Mouse (Mus musculus): Measurements from ENCODE around the gene Fam168a. TPM values are rescaled to one million over a fixed set of nuclear protein-coding genes. Genes with fewer than 3 reads are reported as not detected.

Gene Fam168a
- polyA plus RNA-seq, 1 experiment from 2014 or later = 36.3 TPM

DNA sequence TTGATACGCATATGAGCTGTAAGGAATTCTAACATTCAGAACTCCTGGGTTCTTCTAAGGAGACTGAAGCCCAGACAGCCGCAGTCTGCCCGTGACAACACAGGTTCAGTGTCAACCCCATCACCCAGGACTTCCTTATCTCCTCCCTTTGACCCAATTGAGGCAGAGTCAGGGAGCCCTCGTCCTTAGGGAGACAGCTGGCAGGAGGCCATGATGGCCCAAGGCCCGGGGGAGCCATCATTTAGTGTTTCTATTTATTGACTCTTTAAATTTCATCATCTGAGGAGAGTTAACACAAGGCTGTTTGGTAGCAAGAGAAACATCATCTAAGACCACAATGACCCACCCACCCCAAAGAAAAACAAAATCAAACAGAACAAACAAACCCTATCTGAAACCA, 165.5 kb downstream of the Fam168a start:
- WGBS = 89% methylated on average over 5 of the region's 5 CpGs
- Histone ChIP-seq H3K36me3 (ENCODE audit: control insufficient read depth, insufficient read depth, low read length) (peaks cover 16% of the 10 kb centered on the region), H3K9me3 (ENCODE audit: control insufficient read depth, low read length) (no peaks in the 10 kb centered on the region), H3K4me2 (no peak overlapping the region), H3K9ac (ENCODE audit: low read length) (no peak overlapping the region), H3K27ac (ENCODE audit: low read depth, low read length) (no peak overlapping the region), H3K4me1 (ENCODE audit: control insufficient read depth, insufficient read depth, low read length) (no peaks in the 10 kb centered on the region), H3K27me3 (ENCODE audit: control insufficient read depth, insufficient read depth, low read length) (no peaks in the 10 kb centered on the region), H3K4me3 (ENCODE audit: low read depth, low read length) (no peak overlapping the region)
- DNase-seq (ENCODE audit: low spot score, missing footprints) = no peak
- no peak for ATAC-seq (ENCODE audit: low FRiP score)

DNA sequence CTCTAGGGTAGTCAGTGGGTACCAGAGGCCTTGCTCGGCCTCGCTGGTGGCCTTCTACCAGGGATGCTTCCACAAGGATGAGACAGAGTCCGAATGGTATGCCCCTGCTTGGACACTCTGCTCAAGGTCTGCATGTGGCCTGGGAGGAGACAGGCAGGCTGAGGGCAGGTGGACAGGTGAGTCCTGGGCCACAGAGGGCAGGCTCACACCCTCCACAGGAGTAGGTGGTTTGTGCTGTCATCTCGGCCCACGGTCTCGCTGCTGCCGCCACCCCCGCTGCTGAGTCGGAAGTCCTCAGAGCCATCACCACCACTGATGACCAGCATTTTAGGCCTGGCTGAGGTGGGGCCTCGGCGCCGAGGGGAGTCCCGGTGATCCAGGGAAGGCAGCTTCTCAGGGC, 166.8 kb downstream of the Fam168a start:
- DNase-seq (ENCODE audit: low spot score, missing footprints) (no peak), ATAC-seq (ENCODE audit: low FRiP score) (no peak)
- no peaks in the 10 kb centered on the region for H3K27me3 ChIP-seq (ENCODE audit: control insufficient read depth, insufficient read depth, low read length)
- no peak overlapping the region for H3K4me2 ChIP-seq
- no peak overlapping the region for H3K27ac ChIP-seq (ENCODE audit: low read depth, low read length)
- H3K9me3 ChIP-seq (ENCODE audit: control insufficient read depth, low read length) = no peaks in the 10 kb centered on the region
- WGBS = 96% methylated on average over 13 of the region's 13 CpGs
- no peaks in the 10 kb centered on the region for H3K4me1 ChIP-seq (ENCODE audit: control insufficient read depth, insufficient read depth, low read length)
- H3K36me3 ChIP-seq (ENCODE audit: control insufficient read depth, insufficient read depth, low read length) = peaks cover 20% of the 10 kb centered on the region
- no peak overlapping the region for H3K4me3 ChIP-seq (ENCODE audit: low read depth, low read length)
- no peak overlapping the region for H3K9ac ChIP-seq (ENCODE audit: low read length)

DNA sequence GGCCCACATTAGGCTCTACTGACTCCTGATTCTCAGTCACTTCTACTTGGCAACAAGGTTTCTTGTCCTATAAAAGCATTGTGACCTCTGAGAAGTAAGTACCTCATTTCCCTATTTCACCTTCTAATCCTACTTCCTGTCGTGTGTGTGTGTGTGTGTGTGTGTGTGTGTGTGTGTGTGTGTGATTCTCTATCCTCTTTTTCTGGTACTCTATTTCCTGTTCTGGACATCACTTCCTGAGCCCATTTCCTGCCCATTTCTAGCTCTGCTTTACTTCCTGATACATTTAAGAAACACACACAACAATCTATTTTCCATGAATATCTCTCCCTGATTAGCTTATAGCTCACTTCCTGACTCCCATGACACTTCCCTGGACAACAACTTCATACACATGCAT, 169.4 kb downstream of the Fam168a start:
- DNase-seq (ENCODE audit: low spot score, missing footprints) = no peak
- H3K4me2 ChIP-seq = no peak overlapping the region
- 87% methylated on average over 1 of the region's 1 CpGs for WGBS
- no peak overlapping the region for H3K4me3 ChIP-seq (ENCODE audit: low read depth, low read length)
- no peaks in the 10 kb centered on the region for H3K4me1 ChIP-seq (ENCODE audit: control insufficient read depth, insufficient read depth, low read length)
- no peak for ATAC-seq (ENCODE audit: low FRiP score)
- H3K36me3 ChIP-seq (ENCODE audit: control insufficient read depth, insufficient read depth, low read length) = peaks cover 20% of the 10 kb centered on the region
- H3K27me3 ChIP-seq (ENCODE audit: control insufficient read depth, insufficient read depth, low read length) = no peaks in the 10 kb centered on the region
- no peak overlapping the region for H3K27ac ChIP-seq (ENCODE audit: low read depth, low read length)
- H3K9ac ChIP-seq (ENCODE audit: low read length) = no peak overlapping the region
- H3K9me3 ChIP-seq (ENCODE audit: control insufficient read depth, low read length) = no peaks in the 10 kb centered on the region

DNA sequence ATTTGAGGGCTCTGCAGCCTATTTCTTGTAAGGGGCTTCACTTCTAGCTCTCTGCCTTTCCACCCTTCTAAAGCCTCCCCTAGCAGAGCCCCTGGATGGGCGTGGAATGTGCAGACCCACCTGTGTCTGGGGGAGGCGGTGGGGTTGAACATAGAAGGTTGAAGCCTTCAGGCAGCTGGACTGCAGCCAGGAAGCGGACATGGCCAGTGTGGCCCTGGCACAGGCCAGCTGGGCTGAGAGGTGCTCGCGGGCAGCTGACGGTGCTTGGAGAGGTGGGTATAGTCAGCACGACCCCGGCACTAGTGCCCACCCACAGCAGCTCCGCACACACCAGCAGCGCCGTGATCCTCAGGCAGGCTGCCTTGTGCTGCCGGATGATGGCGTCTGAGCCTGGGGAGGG, 169.9 kb downstream of the Fam168a start:
- DNase-seq (ENCODE audit: low spot score, missing footprints) (no peak), ATAC-seq (ENCODE audit: low FRiP score) (no peak)
- no peaks in the 10 kb centered on the region for H3K9me3 ChIP-seq (ENCODE audit: control insufficient read depth, low read length)
- no peak overlapping the region for H3K4me2 ChIP-seq
- H3K4me1 ChIP-seq (ENCODE audit: control insufficient read depth, insufficient read depth, low read length) = no peaks in the 10 kb centered on the region
- H3K36me3 ChIP-seq (ENCODE audit: control insufficient read depth, insufficient read depth, low read length) = peaks cover 24% of the 10 kb centered on the region
- H3K27me3 ChIP-seq (ENCODE audit: control insufficient read depth, insufficient read depth, low read length) = no peaks in the 10 kb centered on the region
- no peak overlapping the region for H3K4me3 ChIP-seq (ENCODE audit: low read depth, low read length)
- H3K27ac ChIP-seq (ENCODE audit: low read depth, low read length) = no peak overlapping the region
- H3K9ac ChIP-seq (ENCODE audit: low read length) = no peak overlapping the region
- 94% methylated on average over 13 of the region's 13 CpGs for WGBS

DNA sequence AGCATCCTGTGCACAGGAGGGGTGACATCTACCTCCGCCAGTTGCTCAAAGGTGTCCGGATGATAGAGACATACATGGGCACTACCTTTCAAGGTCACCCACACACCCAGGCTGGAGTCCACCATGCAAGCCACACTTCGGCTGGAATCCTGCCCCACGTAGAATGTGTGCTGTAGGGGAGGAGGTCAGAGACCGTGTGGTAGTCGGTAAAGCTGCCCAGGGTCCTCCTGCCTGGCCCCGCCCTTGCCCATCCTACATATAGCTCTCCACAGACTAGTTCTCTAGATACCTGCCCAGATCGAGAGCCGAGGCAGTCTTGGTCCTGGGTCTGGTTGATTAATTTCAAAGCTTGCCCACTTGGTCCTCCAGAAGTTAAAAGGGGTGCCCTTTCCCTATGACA, 170.3 kb downstream of the Fam168a start:
- 93% methylated on average over 9 of the region's 9 CpGs for WGBS
- H3K36me3 ChIP-seq (ENCODE audit: control insufficient read depth, insufficient read depth, low read length) = peaks cover 26% of the 10 kb centered on the region

DNA sequence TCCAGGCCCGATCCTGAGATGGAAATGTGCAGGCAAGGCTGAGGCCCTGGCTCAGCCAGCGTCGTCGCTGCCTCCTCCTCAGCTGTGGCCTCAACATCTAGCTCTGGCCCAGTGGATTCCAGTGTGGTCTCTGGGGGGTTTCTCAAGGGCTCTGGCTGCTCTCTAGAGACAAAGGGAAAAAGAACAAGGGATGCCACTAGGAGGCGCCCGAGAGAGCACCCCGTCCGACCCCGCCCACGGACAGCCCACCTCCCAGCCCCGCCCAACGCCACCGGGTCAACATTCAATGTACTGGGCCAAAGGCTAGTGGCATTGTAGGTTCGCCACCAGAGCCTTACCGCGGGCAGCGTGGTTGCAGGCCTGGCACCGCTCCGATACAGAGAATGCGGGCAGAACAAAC, 173.2 kb downstream of the Fam168a start:
- WGBS = 15% methylated on average over 20 of the region's 20 CpGs
- Histone ChIP-seq H3K27me3 (ENCODE audit: control insufficient read depth, insufficient read depth, low read length) (no peaks in the 10 kb centered on the region), H3K36me3 (ENCODE audit: control insufficient read depth, insufficient read depth, low read length) (peaks cover 29% of the 10 kb centered on the region), H3K4me2 (no peak overlapping the region), H3K27ac (ENCODE audit: low read depth, low read length) (no peak overlapping the region), H3K9ac (ENCODE audit: low read length) (no peak overlapping the region), H3K4me3 (ENCODE audit: low read depth, low read length) (no peak overlapping the region), H3K9me3 (ENCODE audit: control insufficient read depth, low read length) (no peaks in the 10 kb centered on the region), H3K4me1 (ENCODE audit: control insufficient read depth, insufficient read depth, low read length) (no peaks in the 10 kb centered on the region)
- peak; percentile 57 for ATAC-seq (ENCODE audit: low FRiP score)
- peak; percentile 96 for DNase-seq (ENCODE audit: low spot score, missing footprints)

More for the DNA sequence above, 170.3 kb downstream of the Fam168a start:
- Histone ChIP-seq H3K9me3 (ENCODE audit: control insufficient read depth, low read length) (no peaks in the 10 kb centered on the region), H3K4me1 (ENCODE audit: control insufficient read depth, insufficient read depth, low read length) (no peaks in the 10 kb centered on the region), H3K9ac (ENCODE audit: low read length) (no peak overlapping the region), H3K27me3 (ENCODE audit: control insufficient read depth, insufficient read depth, low read length) (no peaks in the 10 kb centered on the region), H3K4me3 (ENCODE audit: low read depth, low read length) (no peak overlapping the region), H3K27ac (ENCODE audit: low read depth, low read length) (no peak overlapping the region), H3K4me2 (no peak overlapping the region)
- DNase-seq (ENCODE audit: low spot score, missing footprints) (no peak), ATAC-seq (ENCODE audit: low FRiP score) (no peak)

DNA sequence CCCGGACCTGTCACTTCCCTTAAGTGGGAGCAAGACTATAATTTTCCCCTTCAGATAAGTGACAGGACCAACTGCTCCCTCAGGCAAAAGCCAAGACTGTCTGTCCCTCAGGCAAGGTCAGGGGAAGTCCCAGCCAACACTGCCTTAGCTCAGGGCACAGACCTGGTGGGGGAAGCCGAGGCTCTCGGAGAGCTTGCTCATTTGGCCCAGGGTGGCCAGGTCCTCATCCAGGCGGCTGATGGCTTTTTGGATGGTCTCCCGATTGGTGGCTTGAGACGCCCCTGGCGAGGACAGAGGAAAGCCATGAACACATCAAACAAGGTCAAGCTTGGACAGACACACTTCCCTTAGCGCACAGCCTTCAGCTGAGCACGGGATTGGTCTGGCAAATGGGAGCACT, 175.1 kb downstream of the Fam168a start:
- Histone ChIP-seq H3K4me2 (no peak overlapping the region), H3K9ac (ENCODE audit: low read length) (no peak overlapping the region), H3K4me1 (ENCODE audit: control insufficient read depth, insufficient read depth, low read length) (no peaks in the 10 kb centered on the region), H3K36me3 (ENCODE audit: control insufficient read depth, insufficient read depth, low read length) (peaks cover 29% of the 10 kb centered on the region), H3K27me3 (ENCODE audit: control insufficient read depth, insufficient read depth, low read length) (no peaks in the 10 kb centered on the region), H3K9me3 (ENCODE audit: control insufficient read depth, low read length) (no peaks in the 10 kb centered on the region), H3K4me3 (ENCODE audit: low read depth, low read length) (no peak overlapping the region), H3K27ac (ENCODE audit: low read depth, low read length) (no peak overlapping the region)
- DNase-seq (ENCODE audit: low spot score, missing footprints) (no peak), ATAC-seq (ENCODE audit: low FRiP score) (no peak)
- WGBS = 93% methylated on average over 9 of the region's 9 CpGs

DNA sequence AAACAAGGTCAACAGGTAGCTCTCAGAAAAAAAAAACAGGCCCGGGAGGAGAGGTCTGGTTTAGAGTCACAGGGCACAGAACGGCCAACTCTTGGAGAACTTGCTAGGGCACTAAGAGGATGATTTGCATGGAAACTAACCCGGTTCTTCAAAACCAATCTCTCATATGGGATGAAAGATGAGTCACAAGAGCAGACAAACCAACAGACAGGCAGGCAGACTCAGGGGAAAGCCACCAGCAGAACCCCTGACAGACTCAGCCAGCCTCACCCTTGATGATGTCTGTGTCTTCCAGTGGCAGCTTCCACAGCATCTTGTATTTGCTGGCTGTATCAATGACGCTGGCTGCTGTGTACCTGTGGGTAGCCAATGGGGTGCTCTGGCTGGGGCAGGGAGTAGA, 175.5 kb downstream of the Fam168a start:
- no peak overlapping the region for H3K4me2 ChIP-seq
- no peak for ATAC-seq (ENCODE audit: low FRiP score)
- peaks cover 26% of the 10 kb centered on the region for H3K36me3 ChIP-seq (ENCODE audit: control insufficient read depth, insufficient read depth, low read length)
- H3K4me3 ChIP-seq (ENCODE audit: low read depth, low read length) = no peak overlapping the region
- H3K9me3 ChIP-seq (ENCODE audit: control insufficient read depth, low read length) = no peaks in the 10 kb centered on the region
- 96% methylated on average over 4 of the region's 4 CpGs for WGBS
- H3K9ac ChIP-seq (ENCODE audit: low read length) = no peak overlapping the region
- no peaks in the 10 kb centered on the region for H3K4me1 ChIP-seq (ENCODE audit: control insufficient read depth, insufficient read depth, low read length)
- H3K27me3 ChIP-seq (ENCODE audit: control insufficient read depth, insufficient read depth, low read length) = no peaks in the 10 kb centered on the region
- DNase-seq (ENCODE audit: low spot score, missing footprints) = no peak
- H3K27ac ChIP-seq (ENCODE audit: low read depth, low read length) = no peak overlapping the region

DNA sequence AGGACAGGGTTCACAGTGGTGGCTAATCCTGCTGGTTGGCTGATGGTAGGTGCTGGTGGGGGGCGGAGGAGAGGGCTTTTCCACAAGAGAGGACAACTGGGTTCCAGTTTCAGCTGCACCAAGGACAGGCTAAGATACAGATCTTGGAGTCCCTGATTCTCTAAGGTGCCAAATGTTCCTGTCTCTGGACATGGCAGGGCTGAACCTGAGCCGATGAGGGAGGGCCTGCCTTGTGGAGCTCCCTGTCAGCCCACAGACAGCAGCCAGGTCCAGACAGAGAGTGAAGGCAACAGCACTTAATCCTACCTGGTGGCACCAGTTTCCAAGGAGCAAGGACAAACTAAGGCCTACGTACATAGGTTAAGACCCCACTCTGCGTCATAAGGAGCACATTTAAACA, 178.0 kb downstream of the Fam168a start:
- no peaks in the 10 kb centered on the region for H3K4me1 ChIP-seq (ENCODE audit: control insufficient read depth, insufficient read depth, low read length)
- H3K36me3 ChIP-seq (ENCODE audit: control insufficient read depth, insufficient read depth, low read length) = peaks cover 25% of the 10 kb centered on the region
- H3K4me3 ChIP-seq (ENCODE audit: low read depth, low read length) = no peak overlapping the region
- ATAC-seq (ENCODE audit: low FRiP score) = no peak
- no peak overlapping the region for H3K9ac ChIP-seq (ENCODE audit: low read length)
- no peak overlapping the region for H3K27ac ChIP-seq (ENCODE audit: low read depth, low read length)
- no peaks in the 10 kb centered on the region for H3K27me3 ChIP-seq (ENCODE audit: control insufficient read depth, insufficient read depth, low read length)
- H3K9me3 ChIP-seq (ENCODE audit: control insufficient read depth, low read length) = no peaks in the 10 kb centered on the region
- DNase-seq (ENCODE audit: low spot score, missing footprints) = no peak
- 88% methylated on average over 4 of the region's 4 CpGs for WGBS
- no peak overlapping the region for H3K4me2 ChIP-seq

DNA sequence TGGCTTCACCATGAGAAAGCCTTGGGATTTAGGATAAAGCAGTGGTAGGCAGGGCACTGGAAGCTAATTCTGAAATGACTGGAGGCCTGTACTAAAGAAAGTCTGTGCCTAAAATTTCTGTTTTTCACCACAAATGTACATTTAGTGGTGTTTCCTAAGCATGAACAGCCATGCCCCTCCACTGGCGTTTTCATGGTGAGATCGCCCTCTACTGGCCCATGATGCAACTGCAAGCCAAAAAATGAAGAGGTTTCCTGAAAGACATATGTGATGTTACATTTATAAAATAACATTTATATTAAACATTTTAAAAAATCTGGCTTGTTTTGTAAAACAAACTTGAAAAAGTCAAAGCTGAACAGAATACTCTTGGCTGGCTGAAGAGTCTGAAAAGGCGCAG, 180.1 kb downstream of the Fam168a start:
- Histone ChIP-seq H3K4me3 (ENCODE audit: low read depth, low read length) (no peak overlapping the region), H3K27ac (ENCODE audit: low read depth, low read length) (no peak overlapping the region), H3K4me1 (ENCODE audit: control insufficient read depth, insufficient read depth, low read length) (no peaks in the 10 kb centered on the region), H3K9me3 (ENCODE audit: control insufficient read depth, low read length) (no peaks in the 10 kb centered on the region), H3K27me3 (ENCODE audit: control insufficient read depth, insufficient read depth, low read length) (no peaks in the 10 kb centered on the region), H3K9ac (ENCODE audit: low read length) (no peak overlapping the region), H3K36me3 (ENCODE audit: control insufficient read depth, insufficient read depth, low read length) (peaks cover 20% of the 10 kb centered on the region), H3K4me2 (no peak overlapping the region)
- WGBS = 33% methylated on average over 3 of the region's 3 CpGs
- peak; percentile 96 for DNase-seq (ENCODE audit: low spot score, missing footprints)
- ATAC-seq (ENCODE audit: low FRiP score) = no peak
